Mouse (Mus musculus): ENCODE results near the gene Slc35e3.

Slc35e3 gene

GRCm38 (mm10) chr10:117695605-117696004, 50.6 kb downstream of the Slc35e3 start:
- no peak for DNase-seq

- DNase-seq = no peak
These were observed 51.1 kb downstream of the Slc35e3 start for GRCm38 (mm10) chr10:117695027-117695426.

- DNase-seq = no peak
These were observed 51.8 kb downstream of the Slc35e3 start for GRCm38 (mm10) chr10:117694255-117694953.

GRCm38 (mm10) chr10:117692953-117693352, 53.2 kb downstream of the Slc35e3 start:
- no peak for DNase-seq

- DNase-seq = no peak
These were observed 54.0 kb downstream of the Slc35e3 start for GRCm38 (mm10) chr10:117692173-117692572.

GRCm38 (mm10) chr10:117691389-117691968, 54.7 kb downstream of the Slc35e3 start:
- DNase-seq = no peak

GRCm38 (mm10) chr10:117690770-117691296, 55.3 kb downstream of the Slc35e3 start:
- no peak for DNase-seq

GRCm38 (mm10) chr10:117690101-117690352, 56.1 kb downstream of the Slc35e3 start:
- DNase-seq = no peak

GRCm38 (mm10) chr10:117689297-117690100, 56.7 kb downstream of the Slc35e3 start:
- DNase-seq = no peak

GRCm38 (mm10) chr10:117688204-117689151, 57.7 kb downstream of the Slc35e3 start:
- no peak for DNase-seq

- no peak for DNase-seq
These were observed 58.6 kb downstream of the Slc35e3 start for GRCm38 (mm10) chr10:117687577-117687976.

- DNase-seq = no peak
These were observed 59.1 kb downstream of the Slc35e3 start for GRCm38 (mm10) chr10:117687018-117687417.

GRCm38 (mm10) chr10:117685849-117686591, 60.1 kb downstream of the Slc35e3 start:
- no peak for DNase-seq

GRCm38 (mm10) chr10:117685171-117685848, 60.9 kb downstream of the Slc35e3 start:
- no peak for DNase-seq

- no peak for DNase-seq
These were observed 61.6 kb downstream of the Slc35e3 start for GRCm38 (mm10) chr10:117684298-117685170.

GRCm38 (mm10) chr10:117683734-117684037, 62.5 kb downstream of the Slc35e3 start:
- no peak for DNase-seq

Measured in cerebellum, adult 9-11 months (tissue).